Mouse (Mus musculus): ENCODE results near the gene Rprd1b. TPM values are rescaled to one million over a fixed set of nuclear protein-coding genes. Genes with fewer than 3 reads are reported as not detected.

Rprd1b gene
- polyA plus RNA-seq, 1 experiment, result 11.4 TPM

GRCm38 (mm10) chr2:157988416-157989190 lies 39.7 kb upstream of the Rprd1b start:
- Histone ChIP-seq H3K4me3 (ENCODE audit: insufficient read depth, poor library complexity, severe bottlenecking) (no peak overlapping the region), H3ac (ENCODE audit: control insufficient read depth, insufficient read length, low read depth) (no peak overlapping the region), H3K79me3 (ENCODE audit: low read depth) (no peaks in the 10 kb centered on the region), H3K27me3 (ENCODE audit: control insufficient read depth, insufficient read depth, insufficient read length) (no peaks in the 10 kb centered on the region), H3K79me2 (ENCODE audit: control insufficient read depth, insufficient read depth) (no peaks in the 10 kb centered on the region), H3K36me3 (ENCODE audit: control insufficient read depth, insufficient read depth) (peaks cover 22% of the 10 kb centered on the region)
- no peak for TF ChIP-seq USF1 (IDR thresholded peaks at IDR 0.05; ENCODE audit: low read depth)
- TF ChIP-seq CEBPB (IDR thresholded peaks at IDR 0.05; ENCODE audit: low read depth), result no peak
- TF ChIP-seq MYOD1 (IDR thresholded peaks at IDR 0.05; ENCODE audit: control insufficient read depth, insufficient read length, low read depth), result no peak
- no peak for TF ChIP-seq FOSL1 (IDR thresholded peaks at IDR 0.05; ENCODE audit: insufficient read depth, low read length, poor library complexity, severe bottlenecking)
- no peak for TF ChIP-seq MAX (IDR thresholded peaks at IDR 0.05)
- TF ChIP-seq MYOG (IDR thresholded peaks at IDR 0.05; ENCODE audit: control insufficient read depth, extremely low read depth, insufficient read length), result no peak
- no peak for TF ChIP-seq CTCF (IDR thresholded peaks at IDR 0.05; ENCODE audit: control insufficient read depth, insufficient read depth, insufficient read length)

- Histone ChIP-seq H3K79me2 (ENCODE audit: control insufficient read depth, insufficient read depth) (no peaks in the 10 kb centered on the region), H3K4me3 (ENCODE audit: insufficient read depth, poor library complexity, severe bottlenecking) (no peak overlapping the region), H3K36me3 (ENCODE audit: control insufficient read depth, insufficient read depth) (peaks cover 20% of the 10 kb centered on the region), H3ac (ENCODE audit: control insufficient read depth, insufficient read length, low read depth) (no peak overlapping the region), H3K79me3 (ENCODE audit: low read depth) (no peaks in the 10 kb centered on the region), H3K27me3 (ENCODE audit: control insufficient read depth, insufficient read depth, insufficient read length) (no peaks in the 10 kb centered on the region)
- no peak for TF ChIP-seq MYOG (IDR thresholded peaks at IDR 0.05; ENCODE audit: control insufficient read depth, extremely low read depth, insufficient read length)
- no peak for TF ChIP-seq FOSL1 (IDR thresholded peaks at IDR 0.05; ENCODE audit: insufficient read depth, low read length, poor library complexity, severe bottlenecking)
- no peak for TF ChIP-seq USF1 (IDR thresholded peaks at IDR 0.05; ENCODE audit: low read depth)
- no peak for TF ChIP-seq MAX (IDR thresholded peaks at IDR 0.05)
- TF ChIP-seq CEBPB (IDR thresholded peaks at IDR 0.05; ENCODE audit: low read depth), result no peak
- TF ChIP-seq MYOD1 (IDR thresholded peaks at IDR 0.05; ENCODE audit: control insufficient read depth, insufficient read length, low read depth), result no peak
- no peak for TF ChIP-seq CTCF (IDR thresholded peaks at IDR 0.05; ENCODE audit: control insufficient read depth, insufficient read depth, insufficient read length)
Observed at GRCm38 (mm10) chr2:157989946-157990345, 38.4 kb upstream of the Rprd1b start.

- TF ChIP-seq MYOG (IDR thresholded peaks at IDR 0.05; ENCODE audit: control insufficient read depth, extremely low read depth, insufficient read length) (no peak), CTCF (IDR thresholded peaks at IDR 0.05; ENCODE audit: control insufficient read depth, insufficient read depth, insufficient read length) (no peak), USF1 (IDR thresholded peaks at IDR 0.05; ENCODE audit: low read depth) (no peak), MAX (IDR thresholded peaks at IDR 0.05) (no peak), MYOD1 (IDR thresholded peaks at IDR 0.05; ENCODE audit: control insufficient read depth, insufficient read length, low read depth) (no peak), CEBPB (IDR thresholded peaks at IDR 0.05; ENCODE audit: low read depth) (no peak), FOSL1 (IDR thresholded peaks at IDR 0.05; ENCODE audit: insufficient read depth, low read length, poor library complexity, severe bottlenecking) (no peak)
- Histone ChIP-seq H3K79me2 (ENCODE audit: control insufficient read depth, insufficient read depth) (no peaks in the 10 kb centered on the region), H3K36me3 (ENCODE audit: control insufficient read depth, insufficient read depth) (peaks cover 24% of the 10 kb centered on the region)
Observed at GRCm38 (mm10) chr2:157991026-157991425, 37.3 kb upstream of the Rprd1b start.

GRCm38 (mm10) chr2:157992501-157992900 lies 35.8 kb upstream of the Rprd1b start:
- peaks cover 24% of the 10 kb centered on the region for H3K36me3 ChIP-seq (ENCODE audit: control insufficient read depth, insufficient read depth)
- H3K79me3 ChIP-seq (ENCODE audit: low read depth), result no peaks in the 10 kb centered on the region
- H3ac ChIP-seq (ENCODE audit: control insufficient read depth, insufficient read length, low read depth), result no peak overlapping the region
- H3K4me3 ChIP-seq (ENCODE audit: insufficient read depth, poor library complexity, severe bottlenecking), result no peak overlapping the region
- TF ChIP-seq CTCF (IDR thresholded peaks at IDR 0.05; ENCODE audit: control insufficient read depth, insufficient read depth, insufficient read length) (no peak), MAX (IDR thresholded peaks at IDR 0.05) (no peak), MYOD1 (IDR thresholded peaks at IDR 0.05; ENCODE audit: control insufficient read depth, insufficient read length, low read depth) (no peak), USF1 (IDR thresholded peaks at IDR 0.05; ENCODE audit: low read depth) (no peak), FOSL1 (IDR thresholded peaks at IDR 0.05; ENCODE audit: insufficient read depth, low read length, poor library complexity, severe bottlenecking) (no peak), CEBPB (IDR thresholded peaks at IDR 0.05; ENCODE audit: low read depth) (no peak), MYOG (IDR thresholded peaks at IDR 0.05; ENCODE audit: control insufficient read depth, extremely low read depth, insufficient read length) (no peak)
- no peaks in the 10 kb centered on the region for H3K79me2 ChIP-seq (ENCODE audit: control insufficient read depth, insufficient read depth)
- H3K27me3 ChIP-seq (ENCODE audit: control insufficient read depth, insufficient read depth, insufficient read length), result no peaks in the 10 kb centered on the region

More at GRCm38 (mm10) chr2:157991026-157991425, 37.3 kb upstream of the Rprd1b start:
- H3K27me3 ChIP-seq (ENCODE audit: control insufficient read depth, insufficient read depth, insufficient read length), result no peaks in the 10 kb centered on the region
- no peak overlapping the region for H3ac ChIP-seq (ENCODE audit: control insufficient read depth, insufficient read length, low read depth)
- H3K79me3 ChIP-seq (ENCODE audit: low read depth), result no peaks in the 10 kb centered on the region
- no peak overlapping the region for H3K4me3 ChIP-seq (ENCODE audit: insufficient read depth, poor library complexity, severe bottlenecking)

GRCm38 (mm10) chr2:157998817-157999216 lies 29.5 kb upstream of the Rprd1b start:
- no peak for TF ChIP-seq CEBPB (IDR thresholded peaks at IDR 0.05; ENCODE audit: low read depth)
- no peak for TF ChIP-seq USF1 (IDR thresholded peaks at IDR 0.05; ENCODE audit: low read depth)
- TF ChIP-seq MYOG (IDR thresholded peaks at IDR 0.05; ENCODE audit: control insufficient read depth, extremely low read depth, insufficient read length), result no peak
- TF ChIP-seq MYOD1 (IDR thresholded peaks at IDR 0.05; ENCODE audit: control insufficient read depth, insufficient read length, low read depth), result no peak
- no peak for TF ChIP-seq MAX (IDR thresholded peaks at IDR 0.05)
- TF ChIP-seq CTCF (IDR thresholded peaks at IDR 0.05; ENCODE audit: control insufficient read depth, insufficient read depth, insufficient read length), result no peak
- no peak for TF ChIP-seq FOSL1 (IDR thresholded peaks at IDR 0.05; ENCODE audit: insufficient read depth, low read length, poor library complexity, severe bottlenecking)
- Histone ChIP-seq H3K27me3 (ENCODE audit: control insufficient read depth, insufficient read depth, insufficient read length) (no peaks in the 10 kb centered on the region), H3K36me3 (ENCODE audit: control insufficient read depth, insufficient read depth) (peaks cover 15% of the 10 kb centered on the region), H3K4me3 (ENCODE audit: insufficient read depth, poor library complexity, severe bottlenecking) (no peak overlapping the region), H3K79me3 (ENCODE audit: low read depth) (no peaks in the 10 kb centered on the region), H3ac (ENCODE audit: control insufficient read depth, insufficient read length, low read depth) (no peak overlapping the region), H3K79me2 (ENCODE audit: control insufficient read depth, insufficient read depth) (no peaks in the 10 kb centered on the region)

Data from C2C12 (cell line).